Mouse (Mus musculus): Measurements from ENCODE around the gene Thtpa. TPM values are rescaled to one million over a fixed set of nuclear protein-coding genes. Genes with fewer than 3 reads are reported as not detected.
A peak's percentile ranks its signal among the peaks of the same experiment; 100 is the strongest.

Thtpa gene
- polyA plus RNA-seq, 1 experiment from 2014 or later: 34.4 TPM

DNA sequence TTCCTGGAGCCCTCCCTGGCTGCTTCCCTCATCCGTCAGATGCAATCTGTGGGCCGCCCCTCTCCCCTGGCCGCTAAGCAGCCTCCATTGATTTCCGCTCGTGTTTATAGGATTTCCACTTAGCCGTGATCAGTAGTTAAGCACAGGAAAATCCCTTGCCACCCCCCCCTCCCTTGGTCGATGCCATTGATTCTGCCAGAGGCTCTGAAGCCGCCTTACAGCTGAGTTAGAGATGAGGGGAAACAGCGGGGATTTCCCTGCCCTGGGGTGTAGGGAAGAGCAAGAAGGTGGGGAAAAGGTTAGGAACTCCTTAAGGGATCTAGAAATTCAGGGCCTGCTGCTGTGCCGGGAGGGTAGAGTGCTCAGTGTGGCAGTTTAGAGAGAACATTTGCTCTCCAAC lies 3.1 kb downstream of the Thtpa start:
- no peaks in the 10 kb centered on the region for H3K27me3 ChIP-seq (replicated peaks; ENCODE audit: control insufficient read depth, insufficient read depth, low read length)

DNA sequence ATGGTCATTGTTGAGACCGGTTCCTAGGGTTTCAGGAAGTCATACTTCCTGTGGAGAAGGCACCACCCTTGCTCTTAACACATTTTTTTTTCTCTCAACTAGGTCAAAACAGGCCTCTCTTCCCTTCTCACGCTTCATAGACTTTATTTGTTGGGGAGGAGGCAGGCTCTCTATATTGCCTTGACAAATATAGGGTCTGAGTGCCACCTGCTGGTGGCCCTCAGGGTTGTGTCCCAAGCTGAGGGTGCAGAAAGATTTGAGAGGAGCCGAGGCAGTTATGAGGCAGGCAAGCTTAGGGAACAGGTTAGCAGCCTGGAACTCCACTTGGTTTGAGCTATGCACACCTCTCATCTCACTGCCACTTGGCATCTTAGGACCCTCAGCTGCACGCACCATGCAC lies 3.5 kb downstream of the Thtpa start:
- Histone ChIP-seq H3K4me2 (ENCODE audit: low read length) (no peak overlapping the region), H3K9me3 (ENCODE audit: control insufficient read depth, low read length) (no peaks in the 10 kb centered on the region), H3K36me3 (ENCODE audit: control insufficient read depth, insufficient read depth, low read length) (no peaks in the 10 kb centered on the region), H3K4me3 (ENCODE audit: low read length) (no peak overlapping the region), H3K27me3 (replicated peaks; ENCODE audit: control insufficient read depth, insufficient read depth, low read length) (no peaks in the 10 kb centered on the region), H3K4me1 (ENCODE audit: control insufficient read depth, insufficient read depth, low read depth, low read length) (peaks cover 23% of the 10 kb centered on the region), H3K9ac (ENCODE audit: low read depth, low read length) (peak overlapping the region; percentile 36; the same call in 1 of the 2 replicates), H3K27ac (ENCODE audit: low read depth, low read length) (no peak overlapping the region; the same call in 1 of the 2 replicates)
- WGBS: 60% methylated on average over 4 of the region's 4 CpGs
- no peak for ATAC-seq

More for the DNA sequence above, 3.1 kb downstream of the Thtpa start:
- no peak for ATAC-seq
- no peak overlapping the region for H3K4me2 ChIP-seq (ENCODE audit: low read length)
- H3K36me3 ChIP-seq (ENCODE audit: control insufficient read depth, insufficient read depth, low read length): no peaks in the 10 kb centered on the region
- H3K4me1 ChIP-seq (ENCODE audit: control insufficient read depth, insufficient read depth, low read depth, low read length): peaks cover 23% of the 10 kb centered on the region
- H3K27ac ChIP-seq (ENCODE audit: low read depth, low read length): peak overlapping the region; percentile 2
- WGBS: 65% methylated on average over 10 of the region's 10 CpGs
- H3K9me3 ChIP-seq (ENCODE audit: control insufficient read depth, low read length): no peaks in the 10 kb centered on the region
- no peak overlapping the region for H3K4me3 ChIP-seq (ENCODE audit: low read length)
- H3K9ac ChIP-seq (ENCODE audit: low read depth, low read length): peak overlapping the region; percentile 36; the same call in 1 of the 2 replicates

DNA sequence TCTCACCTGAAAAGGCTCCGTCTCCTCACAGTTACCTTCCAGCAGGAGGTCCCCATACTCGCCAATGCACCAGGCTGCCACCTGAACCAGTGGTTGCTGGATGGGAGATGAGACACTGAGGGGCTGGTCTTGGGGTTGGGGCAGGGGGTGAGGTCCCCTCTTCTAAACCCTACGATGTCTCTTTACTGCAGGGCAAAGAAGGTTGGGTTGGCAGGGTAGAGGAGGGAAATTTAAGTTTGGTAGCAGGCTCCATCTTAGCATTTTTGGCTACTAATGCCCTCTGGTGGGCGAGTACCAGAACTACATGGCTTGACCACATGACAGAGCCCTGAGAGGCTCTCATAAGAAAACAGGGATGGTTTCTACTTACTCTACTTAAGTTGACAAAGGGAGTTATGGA lies 7.0 kb downstream of the Thtpa start:
- 49% methylated on average over 4 of the region's 4 CpGs for WGBS
- Histone ChIP-seq H3K36me3 (ENCODE audit: control insufficient read depth, insufficient read depth, low read length) (no peaks in the 10 kb centered on the region), H3K27ac (ENCODE audit: low read depth, low read length) (no peak overlapping the region), H3K4me1 (ENCODE audit: control insufficient read depth, insufficient read depth, low read depth, low read length) (peaks cover 25% of the 10 kb centered on the region), H3K9ac (ENCODE audit: low read depth, low read length) (no peak overlapping the region), H3K27me3 (replicated peaks; ENCODE audit: control insufficient read depth, insufficient read depth, low read length) (no peaks in the 10 kb centered on the region), H3K4me3 (ENCODE audit: low read length) (no peak overlapping the region), H3K4me2 (ENCODE audit: low read length) (no peak overlapping the region), H3K9me3 (ENCODE audit: control insufficient read depth, low read length) (no peaks in the 10 kb centered on the region)
- no peak for ATAC-seq

DNA sequence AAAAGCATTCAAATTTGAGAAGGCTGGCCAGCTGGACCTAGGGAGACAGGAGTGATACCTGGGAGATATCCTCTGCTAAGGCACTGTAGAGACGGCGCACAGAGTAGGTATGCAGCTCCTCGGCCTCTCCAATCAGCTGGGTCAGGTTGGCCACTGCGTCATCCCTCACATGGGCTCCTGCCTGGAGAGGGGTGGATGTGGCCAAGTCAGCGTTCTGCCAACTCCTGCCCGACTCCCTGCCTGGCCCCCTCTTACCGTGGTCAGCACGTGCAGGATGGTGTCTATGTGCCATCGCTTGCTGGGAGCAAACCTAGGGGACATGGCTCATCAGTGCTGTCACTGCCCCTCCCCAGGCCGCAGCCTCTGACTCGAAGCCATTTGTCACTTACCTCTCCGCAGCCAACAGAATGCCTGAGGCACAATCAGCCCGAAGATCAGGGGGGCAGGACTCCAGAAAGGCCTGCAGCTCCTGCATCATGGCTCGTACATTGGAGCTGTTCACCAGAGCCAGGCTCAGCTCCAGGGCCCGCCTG lies 7.7 kb downstream of the Thtpa start:
- no peak overlapping the region for H3K4me2 ChIP-seq (ENCODE audit: low read length)
- WGBS: 81% methylated on average over 15 of the region's 15 CpGs

DNA sequence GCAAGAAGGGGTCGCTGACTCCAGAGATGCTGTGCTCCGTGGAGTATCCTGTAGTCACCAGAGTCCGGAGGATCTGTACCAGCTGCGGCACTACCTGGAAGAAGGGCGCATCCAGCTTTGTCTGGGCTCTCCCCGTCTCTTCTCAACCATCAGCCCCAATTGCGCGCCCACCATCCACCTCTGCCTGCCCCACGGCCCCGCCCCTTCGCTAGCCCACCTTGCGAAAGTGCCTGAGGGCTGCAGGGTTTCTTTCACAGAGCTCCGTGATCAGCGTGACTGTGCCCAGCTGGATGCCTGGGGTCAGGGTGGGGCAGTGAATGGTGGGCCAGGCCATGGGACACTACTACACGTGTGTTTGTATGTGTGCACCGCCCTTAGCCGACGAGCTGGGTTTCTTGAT lies 9.8 kb downstream of the Thtpa start:
- no peak overlapping the region for H3K9ac ChIP-seq (ENCODE audit: low read depth, low read length)
- H3K36me3 ChIP-seq (ENCODE audit: control insufficient read depth, insufficient read depth, low read length): no peaks in the 10 kb centered on the region
- ATAC-seq: no peak
- H3K4me2 ChIP-seq (ENCODE audit: low read length): no peak overlapping the region
- no peaks in the 10 kb centered on the region for H3K27me3 ChIP-seq (replicated peaks; ENCODE audit: control insufficient read depth, insufficient read depth, low read length)
- H3K4me1 ChIP-seq (ENCODE audit: control insufficient read depth, insufficient read depth, low read depth, low read length): peaks cover 30% of the 10 kb centered on the region
- no peak overlapping the region for H3K27ac ChIP-seq (ENCODE audit: low read depth, low read length)
- no peak overlapping the region for H3K4me3 ChIP-seq (ENCODE audit: low read length)
- 84% methylated on average over 18 of the region's 18 CpGs for WGBS
- H3K9me3 ChIP-seq (ENCODE audit: control insufficient read depth, low read length): no peaks in the 10 kb centered on the region

More for the DNA sequence above, 7.7 kb downstream of the Thtpa start:
- no peak for ATAC-seq
- Histone ChIP-seq H3K9me3 (ENCODE audit: control insufficient read depth, low read length) (no peaks in the 10 kb centered on the region), H3K4me1 (ENCODE audit: control insufficient read depth, insufficient read depth, low read depth, low read length) (peaks cover 19% of the 10 kb centered on the region), H3K27me3 (replicated peaks; ENCODE audit: control insufficient read depth, insufficient read depth, low read length) (no peaks in the 10 kb centered on the region), H3K9ac (ENCODE audit: low read depth, low read length) (no peak overlapping the region), H3K27ac (ENCODE audit: low read depth, low read length) (no peak overlapping the region), H3K36me3 (ENCODE audit: control insufficient read depth, insufficient read depth, low read length) (no peaks in the 10 kb centered on the region), H3K4me3 (ENCODE audit: low read length) (no peak overlapping the region)

DNA sequence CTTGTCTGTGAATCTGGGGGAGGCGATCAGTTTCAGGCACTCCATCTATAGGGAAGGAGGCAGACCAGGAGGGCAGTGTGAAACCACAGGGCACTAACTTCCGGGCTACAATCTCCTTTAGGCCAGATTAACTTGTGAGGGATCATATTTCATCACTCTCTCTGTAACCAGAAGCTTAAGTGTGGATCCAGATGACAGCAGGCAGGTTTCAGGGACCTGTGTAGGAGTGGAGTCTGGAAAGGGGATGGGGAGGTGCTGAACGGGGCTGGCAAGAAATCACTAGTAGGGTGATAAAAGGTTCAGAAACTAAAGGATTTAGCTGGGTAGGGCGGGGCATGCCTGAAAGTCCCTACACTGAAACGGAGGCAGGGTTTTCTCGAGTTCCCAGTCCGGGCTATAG lies 10.8 kb downstream of the Thtpa start:
- H3K27ac ChIP-seq (ENCODE audit: low read depth, low read length): peak overlapping the region; percentile 40
- ATAC-seq: no peak

DNA sequence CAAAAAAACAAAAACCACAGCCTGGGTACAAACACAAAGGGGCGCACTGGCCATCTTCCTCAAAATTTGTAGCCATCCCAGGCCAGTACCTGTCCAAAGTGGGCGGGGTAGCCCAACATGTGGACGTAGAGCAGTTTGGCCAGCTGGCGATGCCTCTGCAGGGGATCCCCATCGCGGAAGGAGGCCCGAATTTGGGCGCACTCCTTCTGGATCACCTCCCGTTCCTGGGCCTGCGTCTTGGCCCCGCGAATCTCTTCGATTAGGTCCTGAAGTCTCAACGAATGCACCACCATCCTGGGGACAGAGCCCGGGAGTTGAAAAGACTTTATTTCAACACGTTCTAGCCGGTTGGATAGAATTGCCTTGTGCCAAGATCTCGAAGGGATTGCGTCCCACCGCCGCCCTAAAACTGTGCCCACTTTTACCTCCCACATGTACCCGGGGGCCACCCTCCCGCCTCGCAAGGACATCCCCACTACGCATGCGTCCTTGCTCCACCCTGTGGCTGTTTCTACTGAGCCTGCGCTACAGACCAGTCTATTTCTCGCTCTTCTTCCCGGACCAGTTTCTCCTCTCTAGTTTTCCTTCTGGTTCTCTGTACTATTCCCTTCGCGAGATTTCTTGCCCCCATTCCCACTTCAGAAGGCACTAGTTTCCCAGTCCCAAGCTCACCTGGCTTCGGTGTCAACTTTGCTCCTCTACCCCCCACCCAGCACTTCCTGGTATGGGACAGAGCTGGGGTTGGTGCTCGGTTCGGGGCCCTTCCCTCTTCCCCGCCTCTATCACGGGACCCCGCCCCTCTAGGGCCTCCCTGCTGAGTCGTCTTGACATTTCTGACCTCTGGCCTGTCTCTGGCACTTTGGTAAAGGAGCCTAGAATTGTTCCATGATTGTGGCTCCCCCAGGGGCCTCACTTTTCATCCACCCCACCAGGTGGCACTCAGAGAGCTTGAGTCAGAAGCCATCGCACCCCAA lies 11.5 kb downstream of the Thtpa start, which contains the start of gene Ap1g2:
Gene Ap1g2, minus strand, starts transcription at position 758 of the 974 bp plus-strand sequence.
- Histone ChIP-seq H3K9me3 (ENCODE audit: control insufficient read depth, low read length) (no peaks in the 10 kb centered on the region), H3K9ac (ENCODE audit: low read depth, low read length) (peak within 1 kb of the TSS; percentile 76), H3K36me3 (ENCODE audit: control insufficient read depth, insufficient read depth, low read length) (0 out of 2 replicates have a peak, but pooled peaks cover 2% of the 10 kb centered on the region), H3K4me1 (ENCODE audit: control insufficient read depth, insufficient read depth, low read depth, low read length) (peaks cover 42% of the 10 kb centered on the region), H3K4me2 (ENCODE audit: low read length) (peak within 1 kb of the TSS; percentile 99), H3K27ac (ENCODE audit: low read depth, low read length) (peak within 1 kb of the TSS; percentile 60), H3K27me3 (replicated peaks; ENCODE audit: control insufficient read depth, insufficient read depth, low read length) (no peaks in the 10 kb centered on the region), H3K4me3 (ENCODE audit: low read length) (peak within 1 kb of the TSS; percentile 48)
- ATAC-seq: peak; percentile 74
- WGBS: under 1% methylated on average over 39 of the region's 39 CpGs

More for the DNA sequence above, 10.8 kb downstream of the Thtpa start:
- peak overlapping the region; percentile 48 for H3K4me3 ChIP-seq (ENCODE audit: low read length)
- no peaks in the 10 kb centered on the region for H3K27me3 ChIP-seq (replicated peaks; ENCODE audit: control insufficient read depth, insufficient read depth, low read length)
- WGBS: 4% methylated on average over 7 of the region's 7 CpGs
- peaks cover 40% of the 10 kb centered on the region for H3K4me1 ChIP-seq (ENCODE audit: control insufficient read depth, insufficient read depth, low read depth, low read length)
- H3K4me2 ChIP-seq (ENCODE audit: low read length): peak overlapping the region; percentile 99
- H3K36me3 ChIP-seq (ENCODE audit: control insufficient read depth, insufficient read depth, low read length): 0 out of 2 replicates have a peak, but pooled peaks cover 2% of the 10 kb centered on the region
- H3K9ac ChIP-seq (ENCODE audit: low read depth, low read length): peak overlapping the region; percentile 76
- H3K9me3 ChIP-seq (ENCODE audit: control insufficient read depth, low read length): no peaks in the 10 kb centered on the region

DNA sequence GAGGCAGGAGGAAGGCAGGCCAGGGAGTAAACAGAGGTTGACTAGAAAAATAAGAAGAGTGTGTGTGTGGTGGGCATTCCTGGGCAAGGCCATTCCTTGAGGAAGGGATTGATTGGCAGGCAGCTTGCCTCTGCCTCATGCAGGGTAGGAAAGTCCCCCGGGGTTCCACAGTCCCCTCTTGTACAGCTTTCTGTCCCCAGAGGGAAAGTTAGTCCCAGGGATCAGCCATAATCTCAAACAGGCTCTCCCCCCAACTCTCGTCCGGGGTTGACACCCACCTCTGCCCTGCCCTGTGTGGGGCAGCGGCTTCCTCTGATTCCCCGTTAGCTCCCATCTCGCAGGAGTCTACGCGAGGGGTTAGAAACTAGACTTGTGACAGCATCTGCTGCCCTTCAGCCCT lies 12.4 kb downstream of the Thtpa start:
- Histone ChIP-seq H3K4me1 (ENCODE audit: control insufficient read depth, insufficient read depth, low read depth, low read length) (peaks cover 50% of the 10 kb centered on the region), H3K27me3 (replicated peaks; ENCODE audit: control insufficient read depth, insufficient read depth, low read length) (no peaks in the 10 kb centered on the region), H3K9ac (ENCODE audit: low read depth, low read length) (no peak overlapping the region), H3K4me3 (ENCODE audit: low read length) (no peak overlapping the region), H3K27ac (ENCODE audit: low read depth, low read length) (no peak overlapping the region), H3K36me3 (ENCODE audit: control insufficient read depth, insufficient read depth, low read length) (0 out of 2 replicates have a peak, but pooled peaks cover 2% of the 10 kb centered on the region), H3K4me2 (ENCODE audit: low read length) (no peak overlapping the region), H3K9me3 (ENCODE audit: control insufficient read depth, low read length) (no peaks in the 10 kb centered on the region)
- ATAC-seq: no peak
- 67% methylated on average over 8 of the region's 8 CpGs for WGBS
